Mouse (Mus musculus) heart, postnatal 0 days (tissue): ENCODE measurements around the gene Rhbdd2. TPM values are rescaled to one million over a fixed set of nuclear protein-coding genes. Genes with fewer than 3 reads are reported as not detected.
A peak's percentile ranks its signal among the peaks of the same experiment; 100 is the strongest.

ENCODE experiments used
- ATAC-seq: fragments of 200-750 bp; cut with Nextera tagmentation; 2 replicates; pipeline ENCODE4 v1.8.0; 2017; ENCODE audit warnings: low read depth, moderate number of reproducible peaks, moderate library complexity; ENCODE audit not compliant: insufficient read depth
- DNase-seq: peaks from one replicate; pipeline ENCODE4 v3.0.0-alpha.2; 2016; ENCODE audit warnings: low spot score
- H3K27ac ChIP-seq: fragments of 300-500 bp; sonication (generic); 2 replicates; pipeline ENCODE4 v1.5.1; 2014; ENCODE audit warnings: low read depth, mild to moderate bottlenecking
- H3K27me3 ChIP-seq: fragments of 300-500 bp; sonication (generic); 2 replicates; pipeline ENCODE4 v1.6.1; 2014; ENCODE audit warnings: low read length, mixed read lengths; ENCODE audit not compliant: control insufficient read depth, insufficient read depth
- H3K36me3 ChIP-seq: fragments of 300-500 bp; sonication (generic); replicated peaks from 2 replicates; pipeline ENCODE4 v1.6.1; 2014; ENCODE audit warnings: low read length, mixed read lengths; ENCODE audit not compliant: control insufficient read depth, insufficient read depth
- H3K4me1 ChIP-seq: fragments of 300-500 bp; sonication (generic); 2 replicates; pipeline ENCODE4 v1.6.1; 2014; ENCODE audit warnings: antibody characterized with exemption; ENCODE audit not compliant: control insufficient read depth, insufficient read depth
- H3K4me2 ChIP-seq: fragments of 300-500 bp; sonication (generic); 2 replicates; pipeline ENCODE4 v1.6.1; 2014; ENCODE audit warnings: low read depth, mild to moderate bottlenecking, low read length, moderate library complexity
- H3K4me3 ChIP-seq: fragments of 300-500 bp; sonication (generic); 2 replicates; pipeline ENCODE4 v1.5.1; 2014; ENCODE audit warnings: low read depth, low read length
- H3K9ac ChIP-seq: fragments of 300-500 bp; sonication (generic); replicated peaks from 2 replicates; pipeline ENCODE4 v1.6.1; 2014; ENCODE audit warnings: low read depth, low read length, mixed read lengths
- H3K9me3 ChIP-seq: fragments of 300-500 bp; sonication (generic); replicated peaks from 2 replicates; pipeline ENCODE4 v1.6.1; 2016; ENCODE audit warnings: low read length; ENCODE audit not compliant: control insufficient read depth
- CTCF ChIP-seq: IDR thresholded peaks from 2 replicates; pipeline ENCODE4 v1.5.1; 2016; ENCODE audit warnings: antibody characterized with exemption, control low read depth, low read depth
- EP300 ChIP-seq: IDR thresholded peaks from 2 replicates; pipeline ENCODE4 v1.6.1; 2016; ENCODE audit warnings: antibody characterized with exemption, low read depth
- WGBS: fragments of 180-500 bp; shearing (Covaris S2); extraction: QIAGEN DNeasy Blood & Tissue Kit; methylation state at CpG from one replicate; pipeline ENCODE4 v1.1.7; 2014; 5-methylcytosine and 5-hydroxymethylcytosine counted together
- polyA plus RNA-seq: library from polyadenylated mRNA; unstranded; fragments of >200 nt; fragmentation: Nextera tagmentation; extraction: Ambion mirVana; gene quantifications from 2 replicates; pipeline ENCODE4 v1.2.1, GENCODE M21; 2015
- total RNA-seq: library from RNA; depleted of rRNA; stranded (reverse); fragments of >200 nt; gene quantifications from 2 replicates; pipeline ENCODE4 v1.2.3, GENCODE M21; 2014; ENCODE audit warnings: low replicate concordance

Gene Rhbdd2
- total and polyA plus RNA-seq, 2 experiments from 2014 or later, result 6.7 to 40.0 TPM

DNA sequence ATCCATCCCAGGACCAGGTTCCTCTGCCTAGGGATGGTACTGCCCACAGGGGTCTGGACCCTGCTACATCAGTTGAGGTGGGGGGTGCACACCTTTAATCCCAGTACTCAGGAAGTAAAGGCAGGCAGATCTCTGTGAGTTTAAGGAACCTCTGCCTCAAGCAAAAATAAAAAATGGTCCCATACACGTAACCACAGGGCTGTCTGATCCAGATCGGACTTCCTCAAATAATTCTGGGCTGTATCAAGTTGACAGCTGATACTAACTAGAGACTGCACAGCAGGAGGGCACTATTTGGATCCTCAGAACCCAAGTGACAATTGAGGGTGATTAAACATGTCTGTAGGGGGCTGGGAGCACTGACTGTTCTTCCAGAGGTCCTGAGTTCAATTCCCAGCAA, 44.8 kb downstream of the Rhbdd2 start:
- Histone ChIP-seq H3K4me3 (no peak overlapping the region), H3K4me1 (no peaks in the 10 kb centered on the region), H3K27ac (no peak overlapping the region), H3K9ac (no peak overlapping the region), H3K36me3 (no peaks in the 10 kb centered on the region), H3K4me2 (no peak overlapping the region), H3K27me3 (0 out of 2 replicates have a peak, but pooled peaks cover 4% of the 10 kb centered on the region), H3K9me3 (no peaks in the 10 kb centered on the region)
- 52% methylated on average over 2 of the region's 2 CpGs for WGBS
- TF ChIP-seq EP300, result no peak
- no peak for TF ChIP-seq CTCF
- no peak for DNase-seq
- ATAC-seq, result no peak

DNA sequence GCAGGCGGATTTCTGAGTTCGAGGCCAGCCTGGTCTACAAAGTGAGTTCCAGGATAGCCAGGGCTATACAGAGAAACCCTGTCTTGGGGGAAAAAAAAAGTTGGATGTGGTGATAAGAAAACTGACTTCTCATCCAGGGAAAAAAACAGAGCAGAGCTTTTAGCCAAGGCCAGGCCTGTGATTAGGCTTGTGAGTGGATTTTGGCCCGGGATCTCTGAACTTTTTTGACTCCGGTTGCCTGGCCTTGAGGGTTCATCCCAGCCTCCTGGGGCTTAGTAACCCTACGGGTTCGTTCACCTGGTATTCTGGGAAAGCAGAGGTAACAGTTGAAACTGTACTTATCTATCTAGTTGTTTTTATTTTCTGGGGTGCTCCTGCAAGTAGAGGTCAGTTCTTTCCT, 46.1 kb downstream of the Rhbdd2 start:
- DNase-seq (no peak), ATAC-seq (no peak)
- Histone ChIP-seq H3K4me1 (no peaks in the 10 kb centered on the region), H3K9ac (no peak overlapping the region), H3K27ac (no peak overlapping the region), H3K4me2 (no peak overlapping the region), H3K36me3 (no peaks in the 10 kb centered on the region), H3K9me3 (no peaks in the 10 kb centered on the region), H3K4me3 (no peak overlapping the region), H3K27me3 (0 out of 2 replicates have a peak, but pooled peaks cover 4% of the 10 kb centered on the region)
- WGBS, result 81% methylated on average over 6 of the region's 6 CpGs
- TF ChIP-seq EP300 (no peak), CTCF (no peak)

DNA sequence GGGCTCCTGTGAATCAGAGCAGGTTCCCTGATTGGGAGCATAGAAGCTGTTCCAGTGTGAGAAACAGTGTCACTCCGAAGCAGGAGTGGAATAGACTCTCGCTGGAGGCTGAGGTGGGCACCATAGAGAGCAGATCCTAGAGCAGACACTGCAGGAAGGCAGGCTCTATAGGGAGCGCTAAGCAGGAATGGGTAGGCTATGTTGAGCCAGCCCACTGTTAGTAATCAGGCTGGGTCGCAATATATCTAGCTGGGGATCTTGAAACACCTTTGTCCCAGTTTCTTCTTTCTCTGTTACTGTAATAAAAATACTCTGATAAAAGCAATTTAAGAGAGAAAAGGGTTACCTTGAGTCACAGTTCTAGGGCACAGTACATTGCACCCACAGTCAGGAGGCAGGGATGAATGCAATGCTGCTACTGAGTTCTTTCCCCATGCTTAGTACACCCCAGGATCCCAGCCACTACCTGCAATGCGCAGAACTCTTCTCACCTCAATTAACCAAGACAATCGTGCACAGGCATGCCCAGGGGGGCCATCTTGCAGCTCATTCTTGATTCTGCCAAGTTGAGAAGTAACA, 48.6 kb downstream of the Rhbdd2 start:
- DNase-seq (no peak), ATAC-seq (no peak)
- no peaks in the 10 kb centered on the region for H3K9me3 ChIP-seq
- no peak overlapping the region for H3K4me3 ChIP-seq
- 0 out of 2 replicates have a peak, but pooled peaks cover 1% of the 10 kb centered on the region for H3K27me3 ChIP-seq
- H3K36me3 ChIP-seq, result no peaks in the 10 kb centered on the region
- no peak overlapping the region for H3K27ac ChIP-seq
- WGBS, result 76% methylated on average over 6 of the region's 6 CpGs
- TF ChIP-seq EP300 (no peak), CTCF (no peak)
- no peak overlapping the region for H3K4me2 ChIP-seq
- H3K9ac ChIP-seq, result no peak overlapping the region
- H3K4me1 ChIP-seq, result no peaks in the 10 kb centered on the region

DNA sequence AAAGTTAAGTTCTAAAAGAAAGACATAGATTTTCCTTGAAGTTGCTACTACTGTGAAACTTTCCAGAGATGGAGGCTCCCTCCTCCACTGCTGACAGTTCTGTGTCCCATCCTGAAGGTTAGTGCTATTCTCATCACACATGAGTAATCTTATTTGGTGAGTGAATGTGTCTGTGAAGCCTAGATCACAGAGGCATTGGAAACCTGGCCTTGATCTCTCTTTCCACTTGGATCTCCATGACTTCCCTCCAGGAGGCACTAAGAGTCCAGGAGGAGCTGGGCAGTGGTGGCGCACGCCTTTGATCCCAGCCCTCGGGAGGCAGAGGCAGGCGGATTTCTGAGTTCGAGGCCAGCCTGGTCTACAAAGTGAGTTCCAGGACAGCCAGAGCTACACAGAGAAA, 49.6 kb downstream of the Rhbdd2 start:
- no peak for ATAC-seq
- TF ChIP-seq CTCF (no peak), EP300 (no peak)
- no peak for DNase-seq
- H3K9me3 ChIP-seq, result no peaks in the 10 kb centered on the region
- no peak overlapping the region for H3K9ac ChIP-seq
- H3K4me3 ChIP-seq, result no peak overlapping the region
- H3K27me3 ChIP-seq, result no peaks in the 10 kb centered on the region
- WGBS, result 92% methylated on average over 5 of the region's 5 CpGs
- no peak overlapping the region for H3K27ac ChIP-seq
- H3K4me1 ChIP-seq, result no peaks in the 10 kb centered on the region
- no peaks in the 10 kb centered on the region for H3K36me3 ChIP-seq
- H3K4me2 ChIP-seq, result no peak overlapping the region

DNA sequence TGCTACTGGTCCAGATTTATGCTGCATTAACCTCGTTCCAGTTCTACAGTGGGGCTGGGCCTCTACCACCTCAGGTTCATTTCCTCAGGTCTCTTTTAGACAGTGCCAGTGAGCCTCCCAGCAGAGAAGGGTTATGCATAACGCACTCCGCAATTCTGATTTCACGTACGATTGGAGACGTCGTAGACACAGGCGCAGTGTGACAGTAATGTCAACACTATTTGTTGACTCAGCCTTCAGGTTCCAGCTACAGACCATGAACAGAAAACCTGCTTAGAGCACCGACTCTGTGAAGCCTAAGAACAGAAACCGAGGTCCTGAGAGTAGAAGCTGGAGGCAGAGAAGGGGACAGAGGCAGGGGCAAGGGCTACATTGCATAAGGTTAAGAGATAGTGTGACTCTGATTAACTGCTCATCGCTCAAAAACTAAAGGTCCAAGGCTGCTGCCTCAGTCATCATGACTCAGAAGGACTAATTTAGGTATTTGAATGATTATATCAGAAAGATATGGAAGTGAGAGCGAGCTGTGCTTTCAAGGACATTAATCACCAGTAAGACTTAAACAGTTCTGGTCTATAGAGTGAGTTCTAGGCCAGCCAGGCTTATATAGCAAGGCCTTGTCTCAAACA, 50.6 kb downstream of the Rhbdd2 start:
- no peak for DNase-seq
- Histone ChIP-seq H3K9ac (no peak overlapping the region), H3K4me2 (no peak overlapping the region), H3K4me3 (no peak overlapping the region), H3K4me1 (peaks cover 3% of the 10 kb centered on the region), H3K27me3 (no peaks in the 10 kb centered on the region), H3K9me3 (no peaks in the 10 kb centered on the region), H3K27ac (no peak overlapping the region), H3K36me3 (no peaks in the 10 kb centered on the region)
- ATAC-seq, result no peak
- TF ChIP-seq EP300 (no peak), CTCF (no peak)
- 64% methylated on average over 12 of the region's 12 CpGs for WGBS

DNA sequence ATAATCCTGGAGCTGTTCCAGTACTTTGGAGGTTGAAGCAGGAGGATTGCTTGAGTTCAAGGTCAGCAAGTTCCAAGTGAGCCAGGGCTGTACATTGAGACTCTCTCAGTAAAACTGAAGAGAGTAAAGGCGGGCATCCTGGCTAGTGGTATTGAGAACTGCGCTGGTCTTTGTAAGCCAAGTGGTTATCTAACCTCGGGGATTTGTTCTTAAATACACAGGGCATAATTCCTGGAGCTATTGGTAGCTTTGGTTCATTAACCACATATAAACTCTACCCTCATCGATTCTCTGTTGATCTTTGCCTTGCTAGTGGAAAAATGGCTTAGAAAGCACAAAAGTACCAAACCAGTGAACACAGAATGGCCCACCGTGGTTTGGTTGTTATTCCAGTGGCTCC, 58.0 kb downstream of the Rhbdd2 start:
- Histone ChIP-seq H3K36me3 (peaks cover 4% of the 10 kb centered on the region; the same call in 1 of the 2 replicates), H3K4me3 (peak overlapping the region; percentile 86), H3K4me2 (peak overlapping the region; percentile 99), H3K9me3 (no peaks in the 10 kb centered on the region), H3K4me1 (peaks cover 24% of the 10 kb centered on the region), H3K27ac (peak overlapping the region; percentile 38; the same call in 1 of the 2 replicates), H3K9ac (peak overlapping the region; percentile 84), H3K27me3 (no peaks in the 10 kb centered on the region)
- WGBS, result 85% methylated on average over 5 of the region's 5 CpGs
- DNase-seq, result no peak
- no peak for ATAC-seq
- TF ChIP-seq CTCF, result no peak
